Mouse (Mus musculus) C2C12 (cell line): ENCODE measurements at regions not wholly inside any gene's neighbourhood (a gene's known extent, or its start where the extent isn't known, plus 50 kb on each side); places are given as distances from the start of the nearest gene placed in this dataset.

Experiments used
- CTCF ChIP-seq: IDR thresholded peaks from one replicate; pipeline ENCODE4 v1.5.1; 2011; ENCODE audit not compliant: control insufficient read depth, insufficient read depth, insufficient read length
- FOSL1 ChIP-seq: IDR thresholded peaks from one replicate; pipeline ENCODE4 v1.8.0; 2011; ENCODE audit warnings: mild to moderate bottlenecking, low read length; ENCODE audit not compliant: poor library complexity, insufficient read depth, severe bottlenecking
- MAX ChIP-seq: IDR thresholded peaks from one replicate; pipeline ENCODE4 v1.6.1; 2011; ENCODE audit warnings: mild to moderate bottlenecking, control low read depth
- MYOD1 ChIP-seq: IDR thresholded peaks from one replicate; pipeline ENCODE4 v1.6.1; 2011; ENCODE audit warnings: low read depth; ENCODE audit not compliant: control insufficient read depth, insufficient read length
- MYOG ChIP-seq: IDR thresholded peaks from one replicate; pipeline ENCODE4 v1.6.1; 2011; ENCODE audit not compliant: control insufficient read depth, insufficient read length; ENCODE audit errors: extremely low read depth
- USF1 ChIP-seq: IDR thresholded peaks from one replicate; pipeline ENCODE4 v1.6.1; 2011; ENCODE audit warnings: low read depth, mild to moderate bottlenecking, control low read depth, moderate library complexity

- no peak for TF ChIP-seq MYOD1
- TF ChIP-seq CTCF, result no peak
- TF ChIP-seq USF1, result no peak
- TF ChIP-seq MAX, result no peak
- no peak for TF ChIP-seq FOSL1
- no peak for TF ChIP-seq MYOG
Measured at GRCm38 (mm10) chr3:132015205-132015604, 69.9 kb upstream of the Dkk2 start.
